Mouse (Mus musculus) 3T3-L1 (cell line): Measurements from ENCODE around the gene Edn1.

ENCODE experiments used
- DNase-seq: peaks from one replicate; pipeline ENCODE4 v3.0.0-alpha.2; 2015; ENCODE audit warnings: low read depth, low spot score

Edn1 gene

GRCm38 (mm10) chr13:42315628-42316027 is 14.4 kb downstream of the Edn1 start:
- DNase-seq: no peak

DNA sequence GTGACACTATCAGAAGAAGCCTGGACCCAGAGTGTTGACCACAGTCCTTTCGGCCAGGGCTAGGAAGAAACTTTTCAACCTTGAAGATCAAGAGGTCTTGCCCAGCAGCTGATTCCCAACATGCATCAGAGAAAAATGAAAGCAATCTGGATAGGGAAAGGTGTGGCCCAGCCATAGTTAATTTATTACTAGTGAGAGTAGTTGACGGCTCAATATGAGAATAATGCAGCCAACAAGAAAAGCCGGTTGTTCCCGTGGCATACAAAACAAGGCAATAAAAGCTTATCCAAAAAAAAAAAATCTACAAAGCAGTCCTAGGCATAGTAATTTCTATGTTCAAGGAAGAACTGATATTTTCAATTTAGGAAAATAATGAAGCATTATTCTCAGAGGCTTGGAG is 16.5 kb downstream of the Edn1 start:
- DNase-seq: no peak

GRCm38 (mm10) chr13:42328576-42328975 is 27.3 kb downstream of the Edn1 start:
- DNase-seq: peak; percentile 91

DNA sequence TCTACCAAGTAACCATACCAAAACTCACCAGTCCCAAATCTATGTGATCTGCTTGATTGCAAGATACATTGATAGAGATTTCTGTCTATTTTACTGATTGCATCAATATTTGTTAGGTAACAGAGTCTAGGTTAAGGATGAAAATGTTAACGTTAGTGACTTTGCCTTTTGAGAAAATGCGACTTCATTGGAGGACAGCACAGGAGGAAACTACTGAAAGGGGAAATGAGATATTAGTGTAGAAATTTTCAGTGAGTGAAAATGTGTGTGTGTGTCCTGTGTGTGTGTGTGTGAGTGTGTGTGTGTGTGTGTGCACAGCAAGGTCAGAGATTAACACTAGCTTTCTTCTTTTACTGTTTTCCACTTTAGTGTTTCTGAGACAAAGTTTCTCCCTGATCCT is 29.8 kb downstream of the Edn1 start:
- no peak for DNase-seq

DNA sequence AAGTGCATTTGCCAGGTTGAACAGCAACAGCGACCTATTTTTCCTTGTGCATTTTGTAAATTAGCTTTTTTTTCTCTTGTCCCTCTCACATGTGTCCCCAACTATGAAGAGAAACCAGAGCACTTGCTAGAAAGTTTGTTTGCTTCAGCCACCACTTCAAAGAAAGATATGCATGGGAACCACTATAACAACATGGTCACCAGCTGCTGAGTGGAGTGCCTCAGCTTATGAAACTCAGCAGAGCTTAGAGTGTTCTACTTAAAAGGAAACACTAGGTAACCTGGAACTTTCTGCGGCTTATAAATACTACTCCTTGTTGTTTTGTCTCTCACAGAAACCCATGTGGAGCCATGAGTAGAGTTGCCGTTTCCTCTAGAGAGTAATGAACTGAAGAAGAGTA is 33.7 kb downstream of the Edn1 start:
- no peak for DNase-seq

DNA sequence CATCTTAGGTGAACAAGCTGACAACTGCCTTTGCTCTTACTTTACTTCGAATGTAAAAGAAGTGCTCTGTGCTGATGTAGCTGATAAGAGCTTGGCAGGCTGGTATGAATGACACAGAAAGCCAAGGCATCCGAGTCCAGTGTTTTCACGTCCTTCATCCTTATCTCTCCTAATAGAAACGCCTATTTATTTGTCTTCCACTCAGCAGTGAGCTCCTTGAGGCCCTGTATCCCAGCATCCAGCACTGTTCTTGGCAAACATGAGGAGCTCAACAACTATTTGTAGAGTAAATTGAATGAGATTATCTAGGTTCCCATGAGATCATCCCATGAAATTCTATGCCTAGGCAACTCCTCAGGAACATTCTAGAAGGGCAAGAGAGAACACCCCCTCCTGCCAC is 35.1 kb downstream of the Edn1 start:
- DNase-seq: no peak

DNA sequence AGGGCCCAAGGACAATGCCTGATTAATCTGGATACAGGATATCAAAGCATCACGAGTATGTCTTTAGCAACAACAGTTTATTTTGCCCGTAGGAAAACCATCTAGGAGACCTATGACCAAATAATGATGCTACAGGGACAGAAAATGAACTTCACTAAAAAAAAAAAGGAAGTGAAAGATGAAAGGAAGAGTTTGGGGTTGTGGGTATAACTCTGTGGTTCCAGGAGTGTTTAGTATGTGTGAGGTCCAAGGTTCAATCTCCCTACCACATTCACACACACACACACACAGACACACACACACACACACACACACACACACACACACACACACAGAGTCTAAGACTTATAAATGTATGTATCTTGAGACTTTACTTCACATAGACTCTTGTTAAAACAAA is 35.8 kb downstream of the Edn1 start:
- no peak for DNase-seq

DNA sequence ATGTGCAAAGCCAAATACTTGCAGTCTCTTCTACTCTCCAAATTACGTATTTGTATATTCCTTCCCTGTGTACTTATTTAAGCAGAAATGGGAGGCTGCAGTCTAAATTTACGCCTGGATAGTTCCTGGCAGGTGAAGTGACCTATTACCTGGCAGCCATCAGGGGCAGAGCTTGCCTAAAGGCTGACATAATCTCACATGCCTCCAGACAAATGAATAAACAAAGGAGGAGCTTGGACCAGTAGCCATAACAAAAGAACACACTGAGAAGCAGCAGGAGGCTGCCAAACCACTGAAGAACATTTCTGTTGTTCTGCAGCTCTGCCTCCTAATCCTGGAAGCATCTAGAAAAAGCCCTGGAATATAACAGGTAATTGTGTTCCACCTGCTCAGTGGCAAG is 38.2 kb downstream of the Edn1 start:
- no peak for DNase-seq

DNA sequence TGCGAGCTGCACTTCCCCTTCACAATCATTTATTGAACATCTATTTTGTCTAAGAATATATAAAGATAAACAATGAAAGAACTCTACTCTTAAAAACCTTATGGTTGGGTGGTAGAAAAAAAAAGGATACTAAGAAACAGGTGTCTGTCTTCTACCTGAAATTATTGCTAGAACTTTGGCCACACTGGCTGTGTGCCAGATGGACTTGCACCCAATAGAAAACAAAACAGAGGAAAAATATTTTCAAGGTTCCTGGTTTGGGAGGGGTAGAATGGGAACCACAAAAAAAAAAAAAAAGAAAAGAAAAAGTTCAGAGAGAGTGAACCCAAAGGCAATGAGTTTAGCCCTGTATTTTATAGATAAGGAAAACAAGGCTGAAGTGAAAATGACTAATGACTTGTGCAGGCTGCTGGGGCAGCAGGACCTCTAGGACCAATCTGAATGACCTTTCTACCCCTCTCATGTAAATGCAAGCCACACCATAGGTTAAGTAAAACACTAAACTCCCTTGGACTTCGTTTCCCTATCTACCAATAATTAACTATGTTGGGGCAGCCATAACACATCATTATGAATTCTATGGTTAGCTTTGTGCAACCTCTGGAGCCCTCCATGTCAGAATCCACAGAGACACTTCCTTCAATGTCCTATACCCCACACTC is 40.7 kb downstream of the Edn1 start:
- DNase-seq: no peak

- DNase-seq: no peak
These were observed 44.2 kb downstream of the Edn1 start for GRCm38 (mm10) chr13:42345439-42345838.

- no peak for DNase-seq
These were observed 45.1 kb downstream of the Edn1 start for GRCm38 (mm10) chr13:42346414-42346813.

GRCm38 (mm10) chr13:42351675-42352074 is 50.4 kb downstream of the Edn1 start:
- DNase-seq: peak; percentile 63
